Mouse (Mus musculus) erythroblast, embryonic 14.5 days (primary cell): Measurements from ENCODE around the gene Ermap.

Experiments
- GATA1 ChIP-seq: IDR thresholded peaks from 2 replicates; pipeline ENCODE4 v1.6.1; 2012; ENCODE audit warnings: low read length, inconsistent platforms, mixed read lengths
- TAL1 ChIP-seq: IDR thresholded peaks from 3 replicates; pipeline ENCODE4 v1.6.1; 2012; ENCODE audit warnings: low read length, inconsistent platforms, mixed read lengths

GRCm38 (mm10) chr4:119233256-119233901 lies 43.6 kb upstream of the Ermap start:
- TF ChIP-seq GATA1 = no peak
- no peak for TF ChIP-seq TAL1
